Mouse (Mus musculus): ENCODE results near the gene Nol6. TPM values are rescaled to one million over a fixed set of nuclear protein-coding genes. Genes with fewer than 3 reads are reported as not detected.

The Nol6 gene
- polyA plus RNA-seq, 1 experiment from 2014 or later = 15.2 TPM

GRCm38 (mm10) chr4:41132471-41132870 lies 8.2 kb upstream of the Nol6 start:
- H3K27ac ChIP-seq (ENCODE audit: low read length) = no peak overlapping the region
- WGBS = 72% methylated on average over 6 of the region's 6 CpGs
- H3K9me3 ChIP-seq (replicated peaks; ENCODE audit: control insufficient read depth, low read length) = no peaks in the 10 kb centered on the region
- ATAC-seq (replicated peaks; ENCODE audit: extremely low read depth, insufficient read depth, low FRiP score) = no peak
- peaks cover 9% of the 10 kb centered on the region; the same call in 1 of the 2 replicates for H3K4me1 ChIP-seq (ENCODE audit: control insufficient read depth, insufficient read depth, low read length)
- H3K27me3 ChIP-seq (ENCODE audit: control insufficient read depth, insufficient read depth, low read length) = no peaks in the 10 kb centered on the region
- H3K4me3 ChIP-seq (ENCODE audit: low read length) = no peak overlapping the region
- H3K4me2 ChIP-seq (ENCODE audit: low read depth, low read length) = no peak overlapping the region
- H3K36me3 ChIP-seq (ENCODE audit: control insufficient read depth, insufficient read depth) = no peaks in the 10 kb centered on the region
- H3K9ac ChIP-seq (ENCODE audit: low read length) = no peak overlapping the region

DNA sequence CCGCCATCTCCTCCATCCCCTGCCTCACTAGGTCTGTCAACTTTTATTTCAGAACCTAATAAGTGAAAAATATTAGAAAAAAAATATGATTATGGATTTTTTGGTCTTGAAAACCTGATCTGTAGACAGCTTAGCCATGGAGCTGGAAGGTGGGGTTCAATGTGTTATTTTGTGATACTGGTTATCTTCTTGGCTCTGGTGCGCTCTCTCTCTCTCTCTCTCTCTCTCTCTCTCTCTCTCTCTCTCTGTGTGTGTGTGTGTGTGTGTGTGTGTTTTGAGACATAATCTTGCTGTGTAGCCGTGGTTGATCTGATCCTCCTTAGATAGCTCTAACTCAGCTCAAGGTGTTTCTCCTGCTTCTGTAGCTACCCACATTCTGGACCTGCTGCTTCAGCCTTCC lies 5.6 kb upstream of the Nol6 start:
- H3K27me3 ChIP-seq (ENCODE audit: control insufficient read depth, insufficient read depth, low read length) = no peaks in the 10 kb centered on the region
- ATAC-seq (replicated peaks; ENCODE audit: extremely low read depth, insufficient read depth, low FRiP score) = no peak
- 72% methylated on average over 3 of the region's 3 CpGs for WGBS
- no peak overlapping the region for H3K4me3 ChIP-seq (ENCODE audit: low read length)
- no peak overlapping the region for H3K4me2 ChIP-seq (ENCODE audit: low read depth, low read length)
- H3K9me3 ChIP-seq (replicated peaks; ENCODE audit: control insufficient read depth, low read length) = no peaks in the 10 kb centered on the region
- no peak overlapping the region for H3K9ac ChIP-seq (ENCODE audit: low read length)
- no peak overlapping the region for H3K27ac ChIP-seq (ENCODE audit: low read length)
- H3K36me3 ChIP-seq (ENCODE audit: control insufficient read depth, insufficient read depth) = no peaks in the 10 kb centered on the region
- H3K4me1 ChIP-seq (ENCODE audit: control insufficient read depth, insufficient read depth, low read length) = peaks cover 5% of the 10 kb centered on the region; the same call in 1 of the 2 replicates

DNA sequence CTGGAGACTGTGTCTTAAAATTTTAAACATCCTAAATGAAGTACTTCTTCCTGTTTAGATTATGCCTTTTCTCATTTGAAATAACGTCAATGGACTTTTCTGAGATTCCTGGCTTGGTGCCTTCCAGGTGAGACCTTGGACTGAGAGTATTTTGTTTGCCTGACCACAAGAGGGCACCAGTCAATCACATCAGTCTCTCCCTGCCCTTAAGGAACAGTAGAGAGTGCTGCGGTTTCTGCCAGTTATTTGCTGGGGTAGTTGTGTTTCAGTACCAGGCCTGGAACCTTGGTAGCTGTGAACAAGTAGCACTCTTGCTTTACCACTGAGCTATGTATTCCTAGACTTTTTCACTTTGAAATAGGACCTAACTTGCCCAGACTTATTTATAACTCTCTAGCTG lies 5.2 kb upstream of the Nol6 start:
- no peak overlapping the region for H3K27ac ChIP-seq (ENCODE audit: low read length)
- H3K36me3 ChIP-seq (ENCODE audit: control insufficient read depth, insufficient read depth) = no peaks in the 10 kb centered on the region
- no peak overlapping the region for H3K9ac ChIP-seq (ENCODE audit: low read length)
- H3K27me3 ChIP-seq (ENCODE audit: control insufficient read depth, insufficient read depth, low read length) = no peaks in the 10 kb centered on the region
- peak; percentile 75 for ATAC-seq (replicated peaks; ENCODE audit: extremely low read depth, insufficient read depth, low FRiP score)
- no peak overlapping the region for H3K4me2 ChIP-seq (ENCODE audit: low read depth, low read length)
- 3% methylated on average over 2 of the region's 2 CpGs for WGBS
- H3K9me3 ChIP-seq (replicated peaks; ENCODE audit: control insufficient read depth, low read length) = no peaks in the 10 kb centered on the region
- no peak overlapping the region for H3K4me3 ChIP-seq (ENCODE audit: low read length)
- H3K4me1 ChIP-seq (ENCODE audit: control insufficient read depth, insufficient read depth, low read length) = peaks cover 1% of the 10 kb centered on the region; the same call in 1 of the 2 replicates

- WGBS = 69% methylated on average over 11 of the region's 11 CpGs
- Histone ChIP-seq H3K4me2 (ENCODE audit: low read depth, low read length) (no peak overlapping the region), H3K4me3 (ENCODE audit: low read length) (no peak overlapping the region), H3K36me3 (ENCODE audit: control insufficient read depth, insufficient read depth) (peaks cover 38% of the 10 kb centered on the region), H3K9me3 (replicated peaks; ENCODE audit: control insufficient read depth, low read length) (no peaks in the 10 kb centered on the region), H3K9ac (ENCODE audit: low read length) (no peak overlapping the region), H3K27me3 (ENCODE audit: control insufficient read depth, insufficient read depth, low read length) (no peaks in the 10 kb centered on the region), H3K27ac (ENCODE audit: low read length) (no peak overlapping the region), H3K4me1 (ENCODE audit: control insufficient read depth, insufficient read depth, low read length) (peaks cover 9% of the 10 kb centered on the region)
- no peak for ATAC-seq (replicated peaks; ENCODE audit: extremely low read depth, insufficient read depth, low FRiP score)
Observed at GRCm38 (mm10) chr4:41118706-41119292, 5.5 kb downstream of the Nol6 start.

DNA sequence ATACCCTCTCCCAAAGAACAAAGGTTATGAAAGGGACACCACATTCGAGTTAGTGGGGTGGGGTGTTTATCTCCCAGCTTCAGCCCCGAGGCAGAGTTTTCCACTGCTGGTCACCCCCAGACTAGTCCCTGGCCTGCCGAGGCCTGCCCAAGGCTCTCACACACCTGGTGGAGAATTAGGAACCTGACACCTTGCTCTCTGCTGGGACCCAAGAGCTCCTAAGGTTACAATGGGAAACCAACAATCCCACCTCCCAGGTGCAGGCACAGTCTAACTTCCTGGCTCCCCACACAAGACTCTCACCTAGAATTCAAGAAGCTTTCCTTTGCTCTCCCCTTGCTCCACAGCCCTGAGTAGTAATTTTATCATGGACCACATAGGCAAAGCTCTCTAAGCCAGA lies 7.4 kb downstream of the Nol6 start:
- no peaks in the 10 kb centered on the region for H3K27me3 ChIP-seq (ENCODE audit: control insufficient read depth, insufficient read depth, low read length)
- no peaks in the 10 kb centered on the region for H3K9me3 ChIP-seq (replicated peaks; ENCODE audit: control insufficient read depth, low read length)
- H3K27ac ChIP-seq (ENCODE audit: low read length) = no peak overlapping the region
- H3K4me2 ChIP-seq (ENCODE audit: low read depth, low read length) = no peak overlapping the region
- H3K36me3 ChIP-seq (ENCODE audit: control insufficient read depth, insufficient read depth) = peaks cover 40% of the 10 kb centered on the region
- H3K4me3 ChIP-seq (ENCODE audit: low read length) = no peak overlapping the region
- 81% methylated on average over 3 of the region's 3 CpGs for WGBS
- no peaks in the 10 kb centered on the region for H3K4me1 ChIP-seq (ENCODE audit: control insufficient read depth, insufficient read depth, low read length)
- no peak for ATAC-seq (replicated peaks; ENCODE audit: extremely low read depth, insufficient read depth, low FRiP score)
- H3K9ac ChIP-seq (ENCODE audit: low read length) = no peak overlapping the region

DNA sequence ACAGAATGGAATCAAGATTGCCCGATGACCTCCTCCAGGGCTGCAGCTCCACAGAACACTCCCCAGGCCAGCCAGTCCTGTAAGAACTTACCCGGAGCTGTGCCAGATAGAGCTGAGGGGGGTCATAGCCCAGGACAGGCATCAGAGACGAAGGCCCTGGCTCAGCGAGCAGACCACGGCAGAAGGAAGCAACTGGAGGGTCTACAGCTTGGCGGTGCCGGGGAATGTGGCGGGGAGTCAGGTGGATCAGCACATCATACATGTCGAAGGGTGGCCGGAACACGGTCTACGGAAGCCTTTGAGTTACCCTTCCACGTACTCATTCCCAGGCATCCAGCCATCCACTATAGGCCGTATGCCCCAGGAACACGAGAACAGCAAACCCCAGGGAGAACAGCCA lies 8.5 kb downstream of the Nol6 start:
- Histone ChIP-seq H3K36me3 (ENCODE audit: control insufficient read depth, insufficient read depth) (peaks cover 40% of the 10 kb centered on the region), H3K4me1 (ENCODE audit: control insufficient read depth, insufficient read depth, low read length) (no peaks in the 10 kb centered on the region), H3K9ac (ENCODE audit: low read length) (no peak overlapping the region), H3K27me3 (ENCODE audit: control insufficient read depth, insufficient read depth, low read length) (no peaks in the 10 kb centered on the region), H3K4me3 (ENCODE audit: low read length) (no peak overlapping the region), H3K4me2 (ENCODE audit: low read depth, low read length) (no peak overlapping the region), H3K9me3 (replicated peaks; ENCODE audit: control insufficient read depth, low read length) (no peaks in the 10 kb centered on the region), H3K27ac (ENCODE audit: low read length) (no peak overlapping the region)
- no peak for ATAC-seq (replicated peaks; ENCODE audit: extremely low read depth, insufficient read depth, low FRiP score)
- 94% methylated on average over 15 of the region's 15 CpGs for WGBS

GRCm38 (mm10) chr4:41115074-41115473 lies 9.2 kb downstream of the Nol6 start:
- peaks cover 38% of the 10 kb centered on the region for H3K36me3 ChIP-seq (ENCODE audit: control insufficient read depth, insufficient read depth)
- H3K4me3 ChIP-seq (ENCODE audit: low read length) = no peak overlapping the region
- 85% methylated on average over 6 of the region's 6 CpGs for WGBS
- H3K9me3 ChIP-seq (replicated peaks; ENCODE audit: control insufficient read depth, low read length) = no peaks in the 10 kb centered on the region
- no peak overlapping the region for H3K27ac ChIP-seq (ENCODE audit: low read length)
- no peak for ATAC-seq (replicated peaks; ENCODE audit: extremely low read depth, insufficient read depth, low FRiP score)
- no peaks in the 10 kb centered on the region for H3K27me3 ChIP-seq (ENCODE audit: control insufficient read depth, insufficient read depth, low read length)
- no peak overlapping the region for H3K4me2 ChIP-seq (ENCODE audit: low read depth, low read length)
- no peaks in the 10 kb centered on the region for H3K4me1 ChIP-seq (ENCODE audit: control insufficient read depth, insufficient read depth, low read length)
- no peak overlapping the region for H3K9ac ChIP-seq (ENCODE audit: low read length)

GRCm38 (mm10) chr4:41114358-41115070 lies 9.7 kb downstream of the Nol6 start:
- no peak overlapping the region for H3K27ac ChIP-seq (ENCODE audit: low read length)
- no peak for ATAC-seq (replicated peaks; ENCODE audit: extremely low read depth, insufficient read depth, low FRiP score)
- no peak overlapping the region for H3K4me3 ChIP-seq (ENCODE audit: low read length)
- 81% methylated on average over 9 of the region's 9 CpGs for WGBS
- H3K9me3 ChIP-seq (replicated peaks; ENCODE audit: control insufficient read depth, low read length) = no peaks in the 10 kb centered on the region
- no peak overlapping the region for H3K9ac ChIP-seq (ENCODE audit: low read length)
- no peaks in the 10 kb centered on the region for H3K4me1 ChIP-seq (ENCODE audit: control insufficient read depth, insufficient read depth, low read length)
- no peak overlapping the region for H3K4me2 ChIP-seq (ENCODE audit: low read depth, low read length)
- no peaks in the 10 kb centered on the region for H3K27me3 ChIP-seq (ENCODE audit: control insufficient read depth, insufficient read depth, low read length)
- H3K36me3 ChIP-seq (ENCODE audit: control insufficient read depth, insufficient read depth) = peaks cover 35% of the 10 kb centered on the region

- 0 out of 2 replicates have a peak, but pooled peaks cover 2% of the 10 kb centered on the region for H3K36me3 ChIP-seq (ENCODE audit: control insufficient read depth, insufficient read depth)
- H3K4me1 ChIP-seq (ENCODE audit: control insufficient read depth, insufficient read depth, low read length) = no peaks in the 10 kb centered on the region
- H3K27ac ChIP-seq (ENCODE audit: low read length) = no peak overlapping the region
- ATAC-seq (replicated peaks; ENCODE audit: extremely low read depth, insufficient read depth, low FRiP score) = no peak
- no peaks in the 10 kb centered on the region for H3K27me3 ChIP-seq (ENCODE audit: control insufficient read depth, insufficient read depth, low read length)
- 56% methylated on average over 10 of the region's 10 CpGs for WGBS
- H3K9ac ChIP-seq (ENCODE audit: low read length) = no peak overlapping the region
- H3K4me3 ChIP-seq (ENCODE audit: low read length) = no peak overlapping the region
- no peak overlapping the region for H3K4me2 ChIP-seq (ENCODE audit: low read depth, low read length)
- no peaks in the 10 kb centered on the region for H3K9me3 ChIP-seq (replicated peaks; ENCODE audit: control insufficient read depth, low read length)
Observed at GRCm38 (mm10) chr4:41108717-41109425, 15.4 kb downstream of the Nol6 start.

Data from heart, embryonic 16.5 days (tissue).